Mouse (Mus musculus) ES-E14 (cell line): ENCODE results near the gene Gm9913.

ENCODE experiments used
- HCFC1 ChIP-seq: IDR thresholded peaks from 2 replicates; pipeline ENCODE4 v1.6.1; 2012; ENCODE audit warnings: low read length, inconsistent platforms, borderline replicate concordance; ENCODE audit not compliant: insufficient read depth
- ZNF384 ChIP-seq: IDR thresholded peaks from 2 replicates; pipeline ENCODE4 v1.6.1; 2012; ENCODE audit warnings: low read depth, low read length, inconsistent platforms

DNA sequence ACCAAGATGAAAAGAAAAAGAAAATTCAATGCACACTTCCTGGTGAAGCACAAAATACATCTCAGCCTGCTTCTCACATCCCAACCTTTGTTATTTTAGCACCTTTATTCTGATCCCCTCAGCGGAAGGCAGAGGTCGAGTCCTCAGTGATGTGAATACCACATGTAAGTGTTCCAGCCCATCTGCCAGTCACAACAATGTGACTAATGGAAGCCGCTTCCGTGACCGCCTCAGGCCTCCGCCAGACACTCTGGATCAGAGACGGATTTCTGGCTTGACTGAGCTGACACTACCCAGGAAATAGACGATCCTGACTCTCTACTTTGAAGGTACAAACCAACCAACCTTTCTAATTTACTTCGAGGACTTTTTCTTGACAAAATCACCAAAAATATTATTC lies 20.0 kb upstream of the Gm9913 start:
- TF ChIP-seq ZNF384 (no peak), HCFC1 (no peak)
